Mouse (Mus musculus) kidney, embryonic 16.5 days (tissue): ENCODE measurements at regions not wholly inside any gene's neighbourhood (a gene's known extent, or its start where the extent isn't known, plus 50 kb on each side); places are given as distances from the start of the nearest gene placed in this dataset.

Experiments used
- ATAC-seq: fragments of 200-750 bp; cut with Nextera tagmentation; 2 replicates; pipeline ENCODE4 v1.8.0; 2017; ENCODE audit warnings: moderate TSS enrichment; ENCODE audit not compliant: low FRiP score, low TSS enrichment
- H3K27ac ChIP-seq: fragments of 300-500 bp; sonication (generic); 2 replicates; pipeline ENCODE4 v1.5.1; 2014; ENCODE audit warnings: low read length
- H3K27me3 ChIP-seq: fragments of 300-500 bp; sonication (generic); 2 replicates; pipeline ENCODE4 v1.6.1; 2014; ENCODE audit warnings: low read length, control low read depth, mixed read lengths; ENCODE audit not compliant: insufficient read depth
- H3K36me3 ChIP-seq: fragments of 300-500 bp; sonication (generic); 2 replicates; pipeline ENCODE4 v1.6.1; 2014; ENCODE audit warnings: low read length, control low read depth, mixed read lengths; ENCODE audit not compliant: insufficient read depth
- H3K4me1 ChIP-seq: fragments of 300-500 bp; sonication (generic); 2 replicates; pipeline ENCODE4 v1.6.1; 2014; ENCODE audit warnings: low read length, control low read depth, mixed read lengths; ENCODE audit not compliant: insufficient read depth
- H3K4me2 ChIP-seq: fragments of 300-500 bp; sonication (generic); replicated peaks from 2 replicates; pipeline ENCODE4 v1.6.1; 2014; ENCODE audit warnings: low read depth, low read length
- H3K4me3 ChIP-seq: fragments of 300-500 bp; sonication (generic); 2 replicates; pipeline ENCODE4 v1.5.1; 2014; ENCODE audit warnings: mild to moderate bottlenecking, low read length
- H3K9ac ChIP-seq: fragments of 300-500 bp; sonication (generic); replicated peaks from 2 replicates; pipeline ENCODE4 v1.6.1; 2014; ENCODE audit warnings: low read length
- H3K9me3 ChIP-seq: fragments of 300-500 bp; sonication (generic); 2 replicates; pipeline ENCODE4 v1.6.1; 2016; ENCODE audit warnings: low read length, control low read depth
- WGBS: fragments of 180-500 bp; shearing (Covaris S2); extraction: QIAGEN DNeasy Blood & Tissue Kit; methylation state at CpG from one replicate; pipeline ENCODE4 v1.1.7; 2014; 5-methylcytosine and 5-hydroxymethylcytosine counted together

DNA sequence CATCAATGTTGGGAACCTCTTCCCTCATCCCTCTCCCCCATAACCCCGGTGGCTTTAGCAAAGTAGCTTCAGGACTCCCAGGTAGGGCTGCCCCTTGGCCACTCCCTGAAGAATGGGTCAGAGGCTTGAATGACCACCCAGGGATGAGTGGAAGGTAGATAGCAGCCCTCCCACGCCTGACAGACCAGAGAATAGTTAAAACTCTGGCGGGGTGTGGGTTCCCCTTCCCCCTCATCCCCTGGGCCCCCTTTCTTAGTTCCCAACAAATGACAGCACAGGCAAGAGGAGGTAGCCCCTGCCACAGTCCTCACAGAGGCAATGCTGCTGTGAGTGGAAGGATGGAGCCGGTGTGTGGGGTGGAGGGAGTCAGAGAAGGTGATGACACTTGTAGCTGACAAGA lies 186.2 kb downstream of the Xxylt1 start:
- Histone ChIP-seq H3K4me2 (no peak overlapping the region), H3K27ac (no peak overlapping the region), H3K9ac (no peak overlapping the region), H3K27me3 (no peaks in the 10 kb centered on the region), H3K9me3 (peaks cover 10% of the 10 kb centered on the region; the same call in 1 of the 2 replicates), H3K36me3 (no peaks in the 10 kb centered on the region), H3K4me1 (no peaks in the 10 kb centered on the region), H3K4me3 (no peak overlapping the region)
- no peak for ATAC-seq
- 80% methylated on average over 4 of the region's 4 CpGs for WGBS

DNA sequence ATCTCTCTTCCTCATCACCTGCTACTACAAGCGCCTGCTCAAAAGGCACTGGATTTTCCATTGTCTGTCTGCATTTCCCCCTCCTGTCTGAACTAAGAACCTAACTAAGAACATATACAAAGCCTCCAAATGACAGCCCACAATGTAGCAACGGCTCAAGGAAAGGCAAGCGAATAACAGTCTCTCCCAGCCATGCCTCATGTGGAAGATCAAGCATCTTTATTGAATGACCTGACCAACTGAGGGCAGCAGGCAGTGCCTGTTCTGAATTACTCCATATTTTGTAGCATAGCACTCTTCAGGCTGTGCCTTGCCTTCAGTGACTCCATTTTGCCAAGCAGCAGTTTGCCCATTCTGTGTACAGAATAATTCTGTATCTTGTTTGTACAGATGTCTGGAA lies 183.9 kb downstream of the Xxylt1 start:
- H3K4me2 ChIP-seq: no peak overlapping the region
- no peak overlapping the region for H3K4me3 ChIP-seq
- no peak overlapping the region for H3K27ac ChIP-seq
- H3K9me3 ChIP-seq: 0 out of 2 replicates have a peak, but pooled peaks cover 3% of the 10 kb centered on the region
- no peaks in the 10 kb centered on the region for H3K36me3 ChIP-seq
- 87% methylated on average over 3 of the region's 3 CpGs for WGBS
- H3K9ac ChIP-seq: no peak overlapping the region
- no peaks in the 10 kb centered on the region for H3K4me1 ChIP-seq
- no peak for ATAC-seq
- H3K27me3 ChIP-seq: no peaks in the 10 kb centered on the region

DNA sequence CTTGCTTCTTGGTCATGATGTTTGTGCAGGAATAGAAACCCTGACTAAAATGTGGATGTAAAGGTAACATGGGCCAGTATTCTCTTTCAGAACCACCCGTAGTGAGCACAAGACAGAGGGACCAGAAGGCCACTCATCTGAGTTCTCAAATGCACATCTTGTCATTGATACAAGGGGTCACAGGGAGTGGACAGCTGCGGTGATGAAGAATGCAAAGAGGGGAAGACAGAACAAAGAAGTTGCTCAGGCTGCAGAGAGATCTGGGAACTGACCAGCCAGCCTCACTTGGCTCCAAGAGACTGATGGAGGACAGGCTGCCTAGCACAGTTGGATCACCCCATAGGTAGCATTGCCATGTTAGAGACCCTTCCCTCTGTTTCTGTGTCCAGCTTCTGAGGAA lies 181.1 kb downstream of the Xxylt1 start:
- no peaks in the 10 kb centered on the region for H3K36me3 ChIP-seq
- H3K9me3 ChIP-seq: peaks cover 23% of the 10 kb centered on the region
- H3K4me2 ChIP-seq: no peak overlapping the region
- no peak overlapping the region for H3K4me3 ChIP-seq
- no peak overlapping the region for H3K9ac ChIP-seq
- no peak overlapping the region for H3K27ac ChIP-seq
- H3K27me3 ChIP-seq: no peaks in the 10 kb centered on the region
- WGBS: 82% methylated on average over 2 of the region's 2 CpGs
- H3K4me1 ChIP-seq: no peaks in the 10 kb centered on the region
- ATAC-seq: no peak

DNA sequence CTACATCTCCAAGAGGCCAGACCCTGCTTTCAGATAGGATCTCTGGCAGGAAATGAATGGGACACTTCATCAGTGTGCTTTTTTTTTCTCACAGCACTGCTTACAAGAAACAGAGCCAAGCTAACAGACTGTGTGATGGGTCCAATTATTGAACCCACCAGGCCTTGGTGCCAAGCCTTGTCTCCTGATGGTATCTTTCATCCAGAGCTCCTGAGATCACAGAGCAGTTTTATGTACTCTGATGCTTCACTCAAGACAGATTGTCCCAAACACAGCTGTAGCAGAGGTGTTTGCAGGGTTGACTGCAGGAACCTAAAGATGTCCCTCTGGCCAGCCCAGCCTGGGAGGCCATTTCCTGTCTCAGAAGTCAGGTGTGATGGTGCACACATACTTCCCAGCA lies 179.9 kb downstream of the Xxylt1 start:
- ATAC-seq: no peak
- no peak overlapping the region for H3K4me3 ChIP-seq
- no peaks in the 10 kb centered on the region for H3K4me1 ChIP-seq
- peaks cover 23% of the 10 kb centered on the region for H3K9me3 ChIP-seq
- H3K27me3 ChIP-seq: no peaks in the 10 kb centered on the region
- no peak overlapping the region for H3K27ac ChIP-seq
- H3K9ac ChIP-seq: no peak overlapping the region
- no peak overlapping the region for H3K4me2 ChIP-seq
- H3K36me3 ChIP-seq: no peaks in the 10 kb centered on the region
